Mouse (Mus musculus) embryonic facial prominence, embryonic 13.5 days (tissue): ENCODE results near the gene Nt5c1a. TPM values are rescaled to one million over a fixed set of nuclear protein-coding genes. Genes with fewer than 3 reads are reported as not detected.

Source experiments
- ATAC-seq: fragments of 200-750 bp; cut with Nextera tagmentation; 2 replicates; pipeline ENCODE4 v1.8.0; 2017; ENCODE audit warnings: low read depth; ENCODE audit not compliant: insufficient number of reproducible peaks, insufficient read depth, low FRiP score, low TSS enrichment
- H3K27ac ChIP-seq: fragments of 300-500 bp; sonication (generic); 2 replicates; pipeline ENCODE4 v1.5.1; 2015; ENCODE audit warnings: moderate library complexity, mild to moderate bottlenecking, inconsistent platforms
- H3K27me3 ChIP-seq: fragments of 300-500 bp; sonication (generic); 2 replicates; pipeline ENCODE4 v1.6.1; 2015; ENCODE audit warnings: mild to moderate bottlenecking, inconsistent platforms
- H3K36me3 ChIP-seq: fragments of 300-500 bp; sonication (generic); 2 replicates; pipeline ENCODE4 v1.6.1; 2015; ENCODE audit warnings: mild to moderate bottlenecking, inconsistent platforms
- H3K4me1 ChIP-seq: fragments of 300-500 bp; sonication (generic); 2 replicates; pipeline ENCODE4 v1.6.1; 2015; ENCODE audit warnings: inconsistent platforms
- H3K4me2 ChIP-seq: fragments of 300-500 bp; sonication (generic); 2 replicates; pipeline ENCODE4 v1.6.1; 2015; ENCODE audit warnings: moderate library complexity, mild to moderate bottlenecking, inconsistent platforms
- H3K4me3 ChIP-seq: fragments of 300-500 bp; sonication (generic); 2 replicates; pipeline ENCODE4 v1.5.1; 2015; ENCODE audit warnings: mild to moderate bottlenecking, inconsistent platforms
- H3K9ac ChIP-seq: fragments of 300-500 bp; sonication (generic); 2 replicates; pipeline ENCODE4 v1.6.1; 2015; ENCODE audit warnings: mild to moderate bottlenecking, inconsistent platforms
- H3K9me3 ChIP-seq: fragments of 300-500 bp; sonication (generic); 2 replicates; pipeline ENCODE4 v1.6.1; 2016; ENCODE audit warnings: inconsistent platforms
- WGBS: fragments of 180-500 bp; shearing (Covaris S2); methylation state at CpG from one replicate; pipeline ENCODE4 v1.1.7; 2015; ENCODE audit warnings: mixed read lengths; 5-methylcytosine and 5-hydroxymethylcytosine counted together
- polyA plus RNA-seq: library from polyadenylated mRNA; unstranded; fragments of >200 nt; fragmentation: Nextera tagmentation; extraction: Ambion mirVana; gene quantifications from 2 replicates; pipeline ENCODE4 v1.2.1, GENCODE M21; 2015

Gene Nt5c1a
- polyA plus RNA-seq, 1 experiment from 2014 or later, result not detected

- Histone ChIP-seq H3K27ac (no peak within 1 kb of the TSS), H3K9me3 (no peaks in the 10 kb centered on the region), H3K4me1 (peaks cover 19% of the 10 kb centered on the region), H3K27me3 (peaks cover 64% of the 10 kb centered on the region), H3K4me3 (peak within 1 kb of the TSS; percentile 48), H3K4me2 (peak within 1 kb of the TSS; percentile 86), H3K9ac (peak within 1 kb of the TSS; percentile 53), H3K36me3 (no peaks in the 10 kb centered on the region)
- WGBS, result 2% methylated on average over 51 of the region's 52 CpGs
- no peak for ATAC-seq
Measured at GRCm38 (mm10) chr4:123233492-123234084, 32.3 kb downstream of the Nt5c1a start, which contains the start of gene Heyl. Gene Heyl, plus strand, starts transcription at chr4:123233556.

- Histone ChIP-seq H3K36me3 (no peaks in the 10 kb centered on the region), H3K4me2 (no peak overlapping the region), H3K27me3 (peaks cover 88% of the 10 kb centered on the region), H3K9ac (no peak overlapping the region), H3K9me3 (no peaks in the 10 kb centered on the region), H3K4me1 (peaks cover 34% of the 10 kb centered on the region), H3K27ac (no peak overlapping the region), H3K4me3 (no peak overlapping the region)
- 41% methylated on average over 9 of the region's 9 CpGs for whole genome bisulfite sequencing
- ATAC-seq, result no peak
Measured at GRCm38 (mm10) chr4:123235835-123236430, 34.6 kb downstream of the Nt5c1a start.

DNA sequence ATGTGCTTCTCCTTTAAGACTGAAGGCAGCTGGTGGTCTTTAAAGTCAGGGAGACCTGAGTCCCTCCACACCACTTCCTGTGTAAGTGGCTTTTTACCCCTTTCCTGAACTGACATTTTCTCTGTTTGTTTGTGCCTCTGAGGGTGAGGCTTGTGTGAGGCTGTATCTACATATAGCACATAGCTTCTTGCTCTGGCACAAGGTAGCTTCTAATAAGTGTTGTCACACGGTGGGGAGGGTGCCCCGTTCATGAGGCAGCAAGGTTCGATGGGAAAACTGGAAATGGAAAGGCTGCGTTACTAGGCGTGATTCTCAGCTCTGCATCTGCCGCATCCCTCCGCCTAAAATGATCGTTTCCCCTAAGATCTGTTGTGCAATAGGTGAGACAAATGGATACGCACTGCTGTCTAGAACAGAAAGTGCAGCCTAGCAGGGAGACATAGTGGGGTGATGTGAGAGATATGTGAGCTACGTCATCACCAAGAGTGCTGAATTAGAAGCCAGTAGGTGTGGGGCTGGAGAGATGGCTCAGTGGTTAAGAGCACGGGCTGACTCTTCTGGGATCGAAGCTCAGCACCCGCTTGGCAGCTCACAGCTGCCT lies 35.2 kb downstream of the Nt5c1a start:
- Histone ChIP-seq H3K4me3 (no peak overlapping the region), H3K9me3 (no peaks in the 10 kb centered on the region), H3K36me3 (no peaks in the 10 kb centered on the region), H3K4me1 (peaks cover 34% of the 10 kb centered on the region), H3K27me3 (peaks cover 88% of the 10 kb centered on the region), H3K9ac (no peak overlapping the region), H3K4me2 (no peak overlapping the region), H3K27ac (no peak overlapping the region)
- ATAC-seq, result no peak
- WGBS, result 79% methylated on average over 13 of the region's 13 CpGs

DNA sequence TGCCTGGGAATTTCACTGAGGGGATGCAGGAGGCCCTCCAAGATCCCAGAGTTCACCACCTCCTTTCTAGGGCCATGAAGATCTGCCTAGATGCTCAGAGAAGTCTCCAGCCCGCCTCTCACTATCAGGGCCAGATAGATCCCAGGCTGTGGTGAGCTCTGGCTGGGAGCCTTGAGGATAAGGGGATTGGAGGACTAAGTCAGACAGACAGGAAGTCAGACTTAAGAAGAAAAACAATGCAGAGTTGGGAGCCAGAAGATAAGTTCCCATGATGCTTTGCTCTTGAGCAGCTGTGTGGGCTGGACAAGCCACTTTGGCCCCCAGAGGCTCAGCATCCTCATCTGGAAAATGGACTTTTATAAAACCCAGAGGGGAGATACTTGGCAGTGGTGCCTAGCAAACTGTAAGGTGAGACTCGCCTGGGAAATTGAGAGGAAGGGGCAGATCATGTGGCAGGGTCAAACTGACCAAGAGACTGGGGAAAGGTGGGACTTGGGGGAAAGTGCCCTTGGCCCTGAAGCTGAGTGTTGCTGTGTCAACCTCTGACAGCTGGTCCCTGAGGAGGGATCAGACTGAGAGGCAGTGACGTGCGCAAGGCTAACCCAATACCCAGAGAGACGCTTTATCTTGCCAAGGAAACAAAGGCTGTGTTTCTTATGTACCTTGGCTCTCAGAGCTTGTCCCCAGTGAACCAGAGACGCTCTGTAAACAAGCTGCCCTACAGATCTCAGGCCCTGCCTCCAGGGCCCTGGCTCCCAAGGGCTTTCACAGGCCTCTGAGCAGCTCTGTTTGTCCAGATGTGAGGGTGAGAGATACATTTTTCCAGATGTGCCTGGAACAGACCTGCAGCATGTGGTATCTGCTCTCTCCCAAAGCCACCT lies 36.3 kb downstream of the Nt5c1a start:
- Histone ChIP-seq H3K4me1 (peaks cover 34% of the 10 kb centered on the region), H3K36me3 (no peaks in the 10 kb centered on the region), H3K4me3 (no peak overlapping the region), H3K9ac (no peak overlapping the region), H3K4me2 (no peak overlapping the region), H3K27ac (no peak overlapping the region), H3K27me3 (peaks cover 80% of the 10 kb centered on the region), H3K9me3 (no peaks in the 10 kb centered on the region)
- no peak for ATAC-seq
- 51% methylated on average over 6 of the region's 6 CpGs for WGBS

DNA sequence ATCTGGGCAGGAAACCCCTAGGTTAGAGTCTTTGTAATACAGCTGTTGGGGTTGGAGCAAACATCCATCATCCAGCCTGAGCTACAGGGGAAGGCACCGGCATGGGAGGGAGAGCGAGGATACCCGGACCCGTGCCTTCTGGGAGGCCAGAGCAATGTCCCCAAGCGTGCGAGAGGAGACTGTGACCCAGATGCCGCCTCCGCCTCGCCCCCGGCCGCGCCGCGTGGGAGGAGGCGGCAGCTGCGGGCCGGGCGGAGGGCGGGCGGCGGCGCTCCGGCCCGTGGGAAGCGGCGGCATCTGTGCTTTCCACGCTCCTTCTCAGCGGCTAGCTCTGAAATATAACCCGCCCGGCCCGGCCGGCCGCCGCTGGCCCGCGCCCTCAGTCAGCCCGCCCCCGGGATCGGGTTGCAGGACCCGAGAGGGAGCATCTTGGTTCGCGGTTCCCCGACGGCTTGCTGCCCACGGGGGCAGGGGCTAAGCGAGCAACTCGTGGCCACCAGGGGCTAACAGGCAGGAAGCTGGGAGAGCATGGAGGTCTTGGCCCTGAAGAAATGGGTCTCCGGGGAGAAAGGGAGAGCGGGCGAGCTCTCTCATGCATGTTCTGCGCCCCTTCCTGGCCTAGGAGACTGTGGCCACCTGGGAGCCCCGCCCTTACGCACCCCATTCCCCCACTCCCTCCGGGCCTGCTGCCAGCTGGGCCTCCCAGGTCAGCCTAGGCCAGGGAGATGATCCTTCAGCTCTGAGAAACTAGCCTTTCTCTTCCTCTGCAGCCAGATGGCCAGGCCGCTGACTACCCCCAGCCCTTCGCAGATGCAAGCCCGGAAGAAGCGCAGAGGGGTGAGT lies 38.3 kb downstream of the Nt5c1a start:
- H3K9me3 ChIP-seq, result no peaks in the 10 kb centered on the region
- peaks cover 23% of the 10 kb centered on the region for H3K4me1 ChIP-seq
- H3K27me3 ChIP-seq, result peaks cover 64% of the 10 kb centered on the region
- peak; percentile 40; the same call in 1 of the 2 replicates for ATAC-seq
- 5% methylated on average over 58 of the region's 58 CpGs for WGBS
- peak overlapping the region; percentile 67 for H3K9ac ChIP-seq
- peak overlapping the region; percentile 22; the same call in 1 of the 2 replicates for H3K27ac ChIP-seq
- peak overlapping the region; percentile 70 for H3K4me2 ChIP-seq
- H3K4me3 ChIP-seq, result peak overlapping the region; percentile 40
- H3K36me3 ChIP-seq, result no peaks in the 10 kb centered on the region

DNA sequence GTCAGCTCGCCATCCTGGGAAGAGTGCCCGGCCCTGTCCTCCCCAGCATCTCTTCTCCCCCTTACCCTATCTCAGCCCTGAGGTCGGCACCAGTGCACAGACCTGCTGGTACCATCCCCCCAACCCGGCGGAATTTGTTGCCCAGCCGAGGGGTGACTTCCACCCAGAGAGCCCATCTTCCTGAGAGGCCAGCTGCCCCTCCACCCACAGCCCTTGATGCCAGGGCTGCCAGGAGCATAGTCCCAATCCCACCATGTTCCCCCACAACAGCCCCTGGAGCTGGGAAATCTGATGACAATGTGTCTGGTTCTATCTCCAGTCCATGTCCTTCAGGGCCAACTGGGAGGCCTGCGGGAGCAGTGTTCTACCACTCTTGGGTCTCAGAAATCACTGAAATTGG lies 44.9 kb downstream of the Nt5c1a start:
- WGBS, result 81% methylated on average over 7 of the region's 7 CpGs
- no peak overlapping the region for H3K9ac ChIP-seq
- H3K27ac ChIP-seq, result no peak overlapping the region
- H3K4me1 ChIP-seq, result peaks cover 10% of the 10 kb centered on the region; the same call in 1 of the 2 replicates
- H3K36me3 ChIP-seq, result no peaks in the 10 kb centered on the region
- H3K27me3 ChIP-seq, result 0 out of 2 replicates have a peak, but pooled peaks cover 4% of the 10 kb centered on the region
- no peak overlapping the region for H3K4me3 ChIP-seq
- H3K4me2 ChIP-seq, result no peak overlapping the region
- no peaks in the 10 kb centered on the region for H3K9me3 ChIP-seq
- no peak for ATAC-seq

DNA sequence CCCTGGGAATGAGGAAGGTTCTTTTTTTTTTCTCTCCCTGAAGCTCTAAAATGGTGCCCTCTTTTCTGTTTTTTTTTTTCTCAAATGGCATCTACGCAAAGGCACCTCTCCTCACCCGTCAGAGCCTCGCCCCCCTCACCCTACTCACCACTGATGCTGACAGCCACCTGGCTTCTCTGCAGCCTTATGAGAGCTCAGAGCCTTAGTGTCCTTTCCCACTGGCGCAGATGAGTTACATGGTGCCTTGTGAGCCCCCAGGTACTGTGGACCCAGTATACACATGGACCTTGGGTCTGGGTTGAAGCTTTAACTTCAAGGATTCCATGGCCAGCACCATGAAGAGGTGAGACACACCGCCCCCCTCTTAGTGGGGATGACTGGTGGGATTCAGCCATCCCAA lies 45.3 kb downstream of the Nt5c1a start:
- ATAC-seq, result no peak
- H3K4me2 ChIP-seq, result no peak overlapping the region
- no peak overlapping the region for H3K27ac ChIP-seq
- H3K36me3 ChIP-seq, result no peaks in the 10 kb centered on the region
- WGBS, result 91% methylated on average over 5 of the region's 5 CpGs
- peaks cover 10% of the 10 kb centered on the region; the same call in 1 of the 2 replicates for H3K4me1 ChIP-seq
- H3K27me3 ChIP-seq, result 0 out of 2 replicates have a peak, but pooled peaks cover 4% of the 10 kb centered on the region
- H3K9me3 ChIP-seq, result no peaks in the 10 kb centered on the region
- H3K9ac ChIP-seq, result no peak overlapping the region
- no peak overlapping the region for H3K4me3 ChIP-seq

GRCm38 (mm10) chr4:123247147-123247880 lies 46.0 kb downstream of the Nt5c1a start:
- 33% methylated on average over 7 of the region's 7 CpGs for WGBS
- no peak for ATAC-seq
- Histone ChIP-seq H3K9me3 (no peaks in the 10 kb centered on the region), H3K9ac (no peak overlapping the region), H3K4me1 (peaks cover 10% of the 10 kb centered on the region; the same call in 1 of the 2 replicates), H3K27me3 (0 out of 2 replicates have a peak, but pooled peaks cover 4% of the 10 kb centered on the region), H3K4me2 (no peak overlapping the region), H3K27ac (no peak overlapping the region), H3K36me3 (no peaks in the 10 kb centered on the region), H3K4me3 (no peak overlapping the region)

GRCm38 (mm10) chr4:123248971-123249567 lies 47.8 kb downstream of the Nt5c1a start:
- WGBS, result 71% methylated on average over 7 of the region's 7 CpGs
- ATAC-seq, result no peak
- no peak overlapping the region for H3K27ac ChIP-seq

DNA sequence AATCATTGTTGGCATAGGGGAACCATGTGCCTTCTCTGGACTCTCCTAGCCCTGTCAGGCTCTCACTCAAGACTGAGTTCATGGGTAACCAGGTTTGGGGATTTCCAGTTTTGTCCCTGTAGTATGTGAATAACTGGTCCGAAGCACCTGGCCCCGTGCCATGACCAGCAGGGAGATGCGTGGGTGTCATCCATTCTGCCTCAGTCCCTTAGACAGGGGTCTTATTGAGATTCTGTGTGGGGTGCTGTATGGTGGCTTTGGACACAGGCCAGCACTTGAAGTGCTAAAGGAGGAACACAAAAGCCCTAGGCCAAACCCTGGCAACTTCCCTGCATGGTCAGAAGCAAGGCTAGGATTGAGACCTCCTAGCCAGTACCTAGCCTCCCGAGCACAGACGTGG lies 50.9 kb downstream of the Nt5c1a start:
- Histone ChIP-seq H3K9me3 (no peaks in the 10 kb centered on the region), H3K4me3 (no peak overlapping the region), H3K4me2 (no peak overlapping the region), H3K27ac (no peak overlapping the region), H3K9ac (no peak overlapping the region), H3K36me3 (no peaks in the 10 kb centered on the region), H3K4me1 (peaks cover 8% of the 10 kb centered on the region; the same call in 1 of the 2 replicates), H3K27me3 (no peaks in the 10 kb centered on the region)
- WGBS, result 89% methylated on average over 5 of the region's 5 CpGs
- ATAC-seq, result no peak

More at GRCm38 (mm10) chr4:123248971-123249567, 47.8 kb downstream of the Nt5c1a start:
- H3K27me3 ChIP-seq, result no peaks in the 10 kb centered on the region
- H3K9me3 ChIP-seq, result no peaks in the 10 kb centered on the region
- H3K36me3 ChIP-seq, result no peaks in the 10 kb centered on the region
- peaks cover 10% of the 10 kb centered on the region; the same call in 1 of the 2 replicates for H3K4me1 ChIP-seq
- no peak overlapping the region for H3K4me3 ChIP-seq
- H3K4me2 ChIP-seq, result no peak overlapping the region
- H3K9ac ChIP-seq, result no peak overlapping the region
